Comparison of ENCODE assay signal across 10 mouse cellular contexts in genomic region chr9:58250730-58251129, GRCm38 (mm10). TPM values are rescaled to one million over a fixed set of nuclear protein-coding genes. Genes with fewer than 3 reads are reported as not detected.
DNase-seq lines count a peak whose midpoint lies in the region; ATAC-seq and TF ChIP-seq lines count a peak whose summit lies in the region.
"Not testable (repeated sequence)": the region's sequence is repeated elsewhere in the genome, so short reads cannot be mapped to it uniquely, and the experiment has no call there.
"Had no signal": no experiment of that assay in that cellular context is flagged by ENCODE, and none has a peak within 500 bp of the region (broad histone marks: within the 10 kb centered on the region; RNA-seq: fewer than 3 reads in every experiment).

No protein-coding gene starts in this region.

- not testable (repeated sequence) for ATAC-seq in embryonic facial prominence, embryonic 13.5 days (ENCODE audit: insufficient number of reproducible peaks, insufficient read depth, low FRiP score, low TSS enrichment, low read depth); heart, embryonic 12.5 days (ENCODE audit: insufficient number of reproducible peaks, low FRiP score); heart, postnatal 0 days (ENCODE audit: insufficient read depth, low read depth); kidney, embryonic 15.5 days (replicated peaks; ENCODE audit: low FRiP score); liver, embryonic 12.5 days; liver, postnatal 0 days; stomach, embryonic 15.5 days (ENCODE audit: insufficient read depth, low FRiP score, low read depth)

- not testable (repeated sequence) for TF ChIP-seq RAD21 in CH12.LX (IDR thresholded peaks at IDR 0.05; ENCODE audit: low read depth, low read length)

- not testable (repeated sequence) for TF ChIP-seq EP300 in CH12.LX (IDR thresholded peaks at IDR 0.05; ENCODE audit: low read length); heart, postnatal 0 days (IDR thresholded peaks at IDR 0.05; ENCODE audit: low read depth); liver, postnatal 0 days (IDR thresholded peaks at IDR 0.05; ENCODE audit: low read depth)

- not testable (repeated sequence) for H3K9me3 ChIP-seq in CH12.LX (replicated peaks; ENCODE audit: low read length); embryonic facial prominence, embryonic 13.5 days; heart, embryonic 12.5 days (replicated peaks); heart, postnatal 0 days (replicated peaks; ENCODE audit: control insufficient read depth, low read length); kidney, embryonic 15.5 days (replicated peaks); liver, embryonic 12.5 days (replicated peaks); liver, postnatal 0 days (ENCODE audit: low read length); stomach, embryonic 15.5 days

- peak overlapping the region; percentile 73 to 89 (median 82) for H3K4me3 ChIP-seq in CH12.LX (replicated peaks in 1 of 3; ENCODE audit: low read depth in 2 of 3, low read length in 2 of 3, poor library complexity in 1 of 3)
- H3K4me3 ChIP-seq in embryonic facial prominence, embryonic 13.5 days; heart, embryonic 12.5 days; heart, postnatal 0 days (ENCODE audit: low read depth, low read length); kidney, embryonic 15.5 days (replicated peaks); liver, embryonic 12.5 days; liver, postnatal 0 days (ENCODE audit: low read depth, low read length); stomach, embryonic 15.5 days (replicated peaks): not testable (repeated sequence)

- H3K27me3 ChIP-seq in CH12.LX (replicated peaks); embryonic facial prominence, embryonic 13.5 days; heart, embryonic 12.5 days (replicated peaks); heart, postnatal 0 days (ENCODE audit: control insufficient read depth, insufficient read depth, low read length); kidney, embryonic 15.5 days; liver, embryonic 12.5 days (replicated peaks); liver, postnatal 0 days (ENCODE audit: insufficient read depth, low read length); stomach, embryonic 15.5 days (replicated peaks): not testable (repeated sequence)

- dilution Hi-C loops in CH12.LX (cut with MboI; ENCODE audit: extremely low pct_ligation_motif_present, extremely low pct_unique_long_range_greater_than_20kb, low sequenced_read_pairs) = not testable (repeated sequence)

- not testable (repeated sequence) for TF ChIP-seq CTCF in CH12.LX (conservative IDR thresholded peaks at IDR 0.05 in 1 of 2, IDR thresholded peaks at IDR 0.05 in 1 of 2; ENCODE audit: low read depth in 2 of 2, low read length in 2 of 2); heart, postnatal 0 days (IDR thresholded peaks at IDR 0.05; ENCODE audit: low read depth); liver, postnatal 0 days (IDR thresholded peaks at IDR 0.05; ENCODE audit: low read depth)

- TF ChIP-seq POLR2A in CH12.LX (IDR thresholded peaks at IDR 0.05; ENCODE audit: low read depth, low read length) = not testable (repeated sequence)

- 93% methylated on average over 1 of the region's 1 CpGs for WGBS in embryonic facial prominence, embryonic 13.5 days
- WGBS in heart, embryonic 12.5 days = 86% methylated on average over 1 of the region's 1 CpGs
- WGBS in heart, postnatal 0 days = 87% methylated on average over 1 of the region's 1 CpGs
- WGBS in kidney, embryonic 15.5 days = 92% methylated on average over 1 of the region's 1 CpGs
- WGBS in liver, embryonic 12.5 days (ENCODE audit: insufficient replicate concordance) = 77% methylated on average over 1 of the region's 1 CpGs
- 97% methylated on average over 1 of the region's 1 CpGs for WGBS in liver, postnatal 0 days (ENCODE audit: insufficient replicate concordance)
- WGBS in stomach, embryonic 15.5 days = 97% methylated on average over 1 of the region's 1 CpGs

- H3K4me2 ChIP-seq in CH12.LX (ENCODE audit: insufficient read depth, low read depth, poor library complexity, severe bottlenecking) = peak overlapping the region; percentile 88
- H3K4me2 ChIP-seq in embryonic facial prominence, embryonic 13.5 days; heart, embryonic 12.5 days; heart, postnatal 0 days (ENCODE audit: low read depth, low read length); kidney, embryonic 15.5 days; liver, embryonic 12.5 days; liver, postnatal 0 days (ENCODE audit: low read depth, low read length); stomach, embryonic 15.5 days: not testable (repeated sequence)

- peaks cover 22% of the 10 kb centered on the region for H3K79me2 ChIP-seq in CH12.LX (replicated peaks; ENCODE audit: control insufficient read depth, extremely low read depth, insufficient read depth, poor library complexity, severe bottlenecking)

- peak overlapping the region; percentile 90 for H3K27ac ChIP-seq in CH12.LX (ENCODE audit: insufficient read depth, low read depth)
- H3K27ac ChIP-seq in embryonic facial prominence, embryonic 13.5 days = not testable (repeated sequence)
- 0 out of 2 replicates have a peak overlapping the region, but pooled peaks have one; percentile 85 for H3K27ac ChIP-seq in heart, embryonic 12.5 days (ENCODE audit: poor library complexity, severe bottlenecking)
- peak overlapping the region; percentile 91 for H3K27ac ChIP-seq in heart, postnatal 0 days (ENCODE audit: low read depth)
- H3K27ac ChIP-seq in kidney, embryonic 15.5 days = peak overlapping the region; percentile 97
- peak overlapping the region; percentile 96 for H3K27ac ChIP-seq in liver, embryonic 12.5 days
- peak overlapping the region; percentile 20; the same call in 1 of the 2 replicates for H3K27ac ChIP-seq in liver, postnatal 0 days (ENCODE audit: low read depth)
- peak overlapping the region; percentile 97; the same call in 1 of the 2 replicates for H3K27ac ChIP-seq in stomach, embryonic 15.5 days

- H3K36me3 ChIP-seq in CH12.LX (replicated peaks in 1 of 2; ENCODE audit: control insufficient read depth in 1 of 2, insufficient read depth in 1 of 2, low read length in 1 of 2); embryonic facial prominence, embryonic 13.5 days; heart, embryonic 12.5 days; heart, postnatal 0 days (replicated peaks; ENCODE audit: control insufficient read depth, insufficient read depth, low read length); liver, postnatal 0 days (replicated peaks; ENCODE audit: insufficient read depth, low read length); stomach, embryonic 15.5 days: not testable (repeated sequence)
- H3K36me3 ChIP-seq in kidney, embryonic 15.5 days = 0 out of 2 replicates have a peak, but pooled peaks cover 12% of the 10 kb centered on the region
- peaks cover 12% of the 10 kb centered on the region for H3K36me3 ChIP-seq in liver, embryonic 12.5 days

- H3K9ac ChIP-seq in CH12.LX (ENCODE audit: insufficient read depth, low read depth) = peak overlapping the region; percentile 86; the same call in 1 of the 2 replicates
- H3K9ac ChIP-seq in embryonic facial prominence, embryonic 13.5 days = 0 out of 2 replicates have a peak overlapping the region, but pooled peaks have one; percentile 77
- not testable (repeated sequence) for H3K9ac ChIP-seq in heart, embryonic 12.5 days; heart, postnatal 0 days (replicated peaks; ENCODE audit: low read depth, low read length); liver, embryonic 12.5 days; liver, postnatal 0 days (replicated peaks); stomach, embryonic 15.5 days
- 0 out of 2 replicates have a peak overlapping the region, but pooled peaks have one; percentile 80 for H3K9ac ChIP-seq in kidney, embryonic 15.5 days

- in situ Hi-C loops in CH12.LX (cut with MboI; ENCODE audit: low pct_ligation_motif_present, low pct_unique_long_range_greater_than_20kb, low sequenced_read_pairs) = loop anchor here (25.0 kb wide), 1 partner anchor 438 kb away; no protein-coding TSS in a partner anchor

- H3K4me1 ChIP-seq in CH12.LX (ENCODE audit: control insufficient read depth in 1 of 2, insufficient read depth in 2 of 2) = peaks cover 8 to 43% of the 10 kb centered on the region in 2 experiments
- peaks cover 44% of the 10 kb centered on the region for H3K4me1 ChIP-seq in embryonic facial prominence, embryonic 13.5 days
- peaks cover 40% of the 10 kb centered on the region for H3K4me1 ChIP-seq in heart, embryonic 12.5 days (replicated peaks)
- peaks cover 38% of the 10 kb centered on the region for H3K4me1 ChIP-seq in heart, postnatal 0 days (ENCODE audit: control insufficient read depth, insufficient read depth)
- peaks cover 56% of the 10 kb centered on the region for H3K4me1 ChIP-seq in kidney, embryonic 15.5 days
- H3K4me1 ChIP-seq in liver, embryonic 12.5 days = peaks cover 64% of the 10 kb centered on the region
- peaks cover 24% of the 10 kb centered on the region for H3K4me1 ChIP-seq in liver, postnatal 0 days (ENCODE audit: insufficient read depth)
- H3K4me1 ChIP-seq in stomach, embryonic 15.5 days = peaks cover 16% of the 10 kb centered on the region

- not testable (repeated sequence) for DNase-seq in CH12.LX (ENCODE audit: extremely low read depth); heart, postnatal 0 days (ENCODE audit: low spot score); liver, postnatal 0 days

RNA-seq across cellular contexts. Expression of gene Pml, which starts 1.1 kb away (rescaled TPM):
- total RNA-seq in CH12.LX (2012; rRNA removed) (21.2 and 26.6 TPM in 2 replicates), CH12.LX (2014; rRNA removed) (6.4 and 8.3 TPM in 2 replicates)
- 54.1 and 56.9 TPM in 2 replicates for polyA plus RNA-seq in CH12.LX (2012; ENCODE audit: insufficient read length, low read depth)
- polyA plus RNA-seq in embryonic facial prominence, embryonic 13.5 days (2015; fragmentation: Nextera tagmentation; extraction: Ambion mirVana) = 14.4 and 15.2 TPM in 2 replicates
- polyA plus RNA-seq in heart, embryonic 12.5 days (2016; fragmentation: Nextera tagmentation; extraction: Ambion mirVana) = 15.2 and 15.5 TPM in 2 replicates
- total RNA-seq in heart, postnatal 0 days (2014; rRNA removed; ENCODE audit: low replicate concordance) = 11.4 and 15.0 TPM in 2 replicates
- 5.2 and 5.6 TPM in 2 replicates for polyA plus RNA-seq in heart, postnatal 0 days (2015; fragmentation: Nextera tagmentation; extraction: Ambion mirVana)
- 21.0 and 24.7 TPM in 2 replicates for polyA plus RNA-seq in kidney, embryonic 15.5 days (2015; fragmentation: Nextera tagmentation; extraction: Ambion mirVana)
- 24.4 and 26.5 TPM in 2 replicates for polyA plus RNA-seq in liver, embryonic 12.5 days (2016; fragmentation: Nextera tagmentation; extraction: Ambion mirVana)
- 8.4 and 8.5 TPM in 2 replicates for polyA plus RNA-seq in liver, postnatal 0 days (2015; fragmentation: Nextera tagmentation; extraction: Ambion mirVana)
- polyA plus RNA-seq in stomach, embryonic 15.5 days (2015; fragmentation: Nextera tagmentation; extraction: Ambion mirVana) = 15.5 and 19.6 TPM in 2 replicates

RNA-seq across cellular contexts. Expression of gene Stoml1, which starts 2.2 kb away (rescaled TPM):
- total RNA-seq in CH12.LX (2012; rRNA removed) = 40.7 and 41.1 TPM in 2 replicates
- total RNA-seq in CH12.LX (2014; rRNA removed) = 35.3 and 35.4 TPM in 2 replicates
- 34.0 and 35.4 TPM in 2 replicates for polyA plus RNA-seq in CH12.LX (2012; ENCODE audit: insufficient read length, low read depth)
- 43.1 and 45.0 TPM in 2 replicates for polyA plus RNA-seq in embryonic facial prominence, embryonic 13.5 days (2015; fragmentation: Nextera tagmentation; extraction: Ambion mirVana)
- 24.0 and 24.7 TPM in 2 replicates for polyA plus RNA-seq in heart, embryonic 12.5 days (2016; fragmentation: Nextera tagmentation; extraction: Ambion mirVana)
- 16.4 and 52.8 TPM in 2 replicates for total RNA-seq in heart, postnatal 0 days (2014; rRNA removed; ENCODE audit: low replicate concordance)
- polyA plus RNA-seq in heart, postnatal 0 days (2015; fragmentation: Nextera tagmentation; extraction: Ambion mirVana) = 21.7 and 23.3 TPM in 2 replicates
- 29.9 and 33.6 TPM in 2 replicates for polyA plus RNA-seq in kidney, embryonic 15.5 days (2015; fragmentation: Nextera tagmentation; extraction: Ambion mirVana)
- polyA plus RNA-seq in liver, embryonic 12.5 days (2016; fragmentation: Nextera tagmentation; extraction: Ambion mirVana) = 6.5 and 6.6 TPM in 2 replicates
- polyA plus RNA-seq in liver, postnatal 0 days (2015; fragmentation: Nextera tagmentation; extraction: Ambion mirVana) = 5.6 and 6.7 TPM in 2 replicates
- polyA plus RNA-seq in stomach, embryonic 15.5 days (2015; fragmentation: Nextera tagmentation; extraction: Ambion mirVana) = 24.1 and 30.0 TPM in 2 replicates

RNA-seq across cellular contexts. Expression of gene Islr2, which starts 46.6 kb away (rescaled TPM):
- total RNA-seq in CH12.LX (2012; rRNA removed) = not detected in 2 replicates
- not detected in 2 replicates for total RNA-seq in CH12.LX (2014; rRNA removed)
- polyA plus RNA-seq in CH12.LX (2012; ENCODE audit: insufficient read length, low read depth) = 0.35 TPM in 1 of 2 replicates, not detected in the other
- 0.76 and 1.4 TPM in 2 replicates for polyA plus RNA-seq in embryonic facial prominence, embryonic 13.5 days (2015; fragmentation: Nextera tagmentation; extraction: Ambion mirVana)
- polyA plus RNA-seq in heart, embryonic 12.5 days (2016; fragmentation: Nextera tagmentation; extraction: Ambion mirVana) = 0.05 TPM in 1 of 2 replicates, not detected in the other
- 0.69 and 0.89 TPM in 2 replicates for total RNA-seq in heart, postnatal 0 days (2014; rRNA removed; ENCODE audit: low replicate concordance)
- 0.08 TPM in 1 of 2 replicates, not detected in the other for polyA plus RNA-seq in heart, postnatal 0 days (2015; fragmentation: Nextera tagmentation; extraction: Ambion mirVana)
- polyA plus RNA-seq in kidney, embryonic 15.5 days (2015; fragmentation: Nextera tagmentation; extraction: Ambion mirVana) = 0.39 and 0.51 TPM in 2 replicates
- 0.07 TPM in 1 of 2 replicates, not detected in the other for polyA plus RNA-seq in liver, embryonic 12.5 days (2016; fragmentation: Nextera tagmentation; extraction: Ambion mirVana)
- polyA plus RNA-seq in liver, postnatal 0 days (2015; fragmentation: Nextera tagmentation; extraction: Ambion mirVana) = not detected in 2 replicates
- 1.5 and 1.7 TPM in 2 replicates for polyA plus RNA-seq in stomach, embryonic 15.5 days (2015; fragmentation: Nextera tagmentation; extraction: Ambion mirVana)
- total RNA-seq: megakaryocyte progenitor cell, adult 5-6 weeks had no signal

RNA-seq across cellular contexts. Expression of gene Islr, which starts 46.6 kb away (rescaled TPM):
- total RNA-seq in CH12.LX (2012; rRNA removed) (not detected in 2 replicates), CH12.LX (2014; rRNA removed) (not detected in 2 replicates)
- polyA plus RNA-seq in CH12.LX (2012; ENCODE audit: insufficient read length, low read depth) = not detected in 2 replicates
- 75.6 and 79.6 TPM in 2 replicates for polyA plus RNA-seq in embryonic facial prominence, embryonic 13.5 days (2015; fragmentation: Nextera tagmentation; extraction: Ambion mirVana)
- 8.5 and 8.6 TPM in 2 replicates for polyA plus RNA-seq in heart, embryonic 12.5 days (2016; fragmentation: Nextera tagmentation; extraction: Ambion mirVana)
- total RNA-seq in heart, postnatal 0 days (2014; rRNA removed; ENCODE audit: low replicate concordance) = 21.1 and 39.9 TPM in 2 replicates
- polyA plus RNA-seq in heart, postnatal 0 days (2015; fragmentation: Nextera tagmentation; extraction: Ambion mirVana) = 14.4 and 16.3 TPM in 2 replicates
- polyA plus RNA-seq in kidney, embryonic 15.5 days (2015; fragmentation: Nextera tagmentation; extraction: Ambion mirVana) = 78.7 and 94.7 TPM in 2 replicates
- 4.9 and 5.9 TPM in 2 replicates for polyA plus RNA-seq in liver, embryonic 12.5 days (2016; fragmentation: Nextera tagmentation; extraction: Ambion mirVana)
- 2.9 and 3.0 TPM in 2 replicates for polyA plus RNA-seq in liver, postnatal 0 days (2015; fragmentation: Nextera tagmentation; extraction: Ambion mirVana)
- polyA plus RNA-seq in stomach, embryonic 15.5 days (2015; fragmentation: Nextera tagmentation; extraction: Ambion mirVana) = 105 and 114 TPM in 2 replicates
- total RNA-seq: megakaryocyte progenitor cell, adult 5-6 weeks; neutrophil, adult 5-6 weeks had no signal
